Mouse (Mus musculus) adrenal gland, postnatal 10 days (tissue): ENCODE measurements around the gene Anpep. TPM values are rescaled to one million over a fixed set of nuclear protein-coding genes. Genes with fewer than 3 reads are reported as not detected.

ENCODE experiments used
- DNase-seq: peaks from one replicate; pipeline ENCODE4 v3.0.0; 2021; ENCODE audit warnings: mixed read lengths
- total RNA-seq, 2 experiments: library from RNA; stranded (reverse); gene quantifications; 2 replicates each; pipeline ENCODE4 v1.2.3; 2021

The Anpep gene
- total RNA-seq, 2 experiments from 2014 or later, result 33.0 to 41.3 TPM

- peak; percentile 39 for DNase-seq
Measured at GRCm38 (mm10) chr7:79867861-79868260, 7.0 kb upstream of the Anpep start.

GRCm38 (mm10) chr7:79866294-79867000 is 5.6 kb upstream of the Anpep start:
- no peak for DNase-seq

GRCm38 (mm10) chr7:79861794-79862193 is 935 bp upstream of the Anpep start:
- DNase-seq, result no peak

DNA sequence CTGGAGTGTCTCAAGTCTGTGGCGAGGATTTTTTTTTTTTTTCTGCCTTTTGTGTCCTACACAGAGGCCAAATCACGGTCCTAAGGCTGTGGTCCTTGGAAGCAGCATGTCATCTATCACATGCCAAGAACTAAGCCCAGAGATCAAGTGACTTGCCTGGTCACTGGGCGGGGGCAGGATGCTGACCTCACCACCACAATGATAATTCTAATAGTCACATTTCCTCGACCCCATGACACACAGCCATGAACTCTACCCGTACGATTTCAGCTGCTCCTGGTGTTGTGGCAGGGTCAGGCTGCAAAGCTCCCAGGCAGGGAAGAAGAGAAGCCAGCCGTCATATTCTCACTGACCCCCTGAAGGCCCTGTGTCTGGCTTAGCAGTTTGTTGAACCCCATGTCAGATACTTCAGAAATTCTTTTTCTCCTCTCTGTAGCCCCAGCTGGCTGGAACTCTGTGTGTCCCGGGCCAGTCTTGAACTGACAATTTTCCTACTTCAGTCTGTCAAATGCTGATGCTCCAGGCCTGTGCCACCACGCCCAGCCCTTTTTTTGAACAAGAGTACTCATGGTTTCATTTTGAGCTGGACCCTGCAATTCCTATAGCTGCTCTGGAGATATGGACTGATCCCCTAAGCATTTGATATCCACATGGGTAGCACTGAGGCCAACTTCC is 1.8 kb downstream of the Anpep start:
- no peak for DNase-seq

- DNase-seq, result no peak
Measured at GRCm38 (mm10) chr7:79858202-79858934, 2.5 kb downstream of the Anpep start.

- DNase-seq, result no peak
Measured at GRCm38 (mm10) chr7:79856305-79856704, 4.6 kb downstream of the Anpep start.

GRCm38 (mm10) chr7:79847456-79848451 is 13.1 kb downstream of the Anpep start:
- peak; percentile 47 for DNase-seq

DNA sequence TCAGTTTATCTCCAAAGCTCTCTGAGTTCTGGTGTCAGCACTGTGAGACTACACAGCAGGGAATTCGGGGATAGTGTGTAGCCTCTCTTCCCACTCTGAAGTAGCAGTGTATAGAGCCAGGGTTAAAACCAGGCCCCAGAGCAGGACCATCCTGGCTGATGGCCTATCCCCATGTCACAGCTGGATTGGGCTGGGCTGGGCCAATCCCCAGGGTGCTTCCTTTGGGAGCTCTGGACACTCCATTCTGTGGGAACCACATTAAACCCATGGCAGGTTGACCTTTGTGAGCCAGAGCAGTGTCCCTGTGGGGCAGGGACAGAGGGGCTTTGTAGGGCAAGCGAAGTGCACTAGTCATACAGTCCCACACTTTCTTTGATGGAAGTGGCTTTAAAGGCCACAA is 14.5 kb downstream of the Anpep start:
- DNase-seq, result no peak

GRCm38 (mm10) chr7:79844090-79844802 is 16.6 kb downstream of the Anpep start:
- DNase-seq, result no peak

DNA sequence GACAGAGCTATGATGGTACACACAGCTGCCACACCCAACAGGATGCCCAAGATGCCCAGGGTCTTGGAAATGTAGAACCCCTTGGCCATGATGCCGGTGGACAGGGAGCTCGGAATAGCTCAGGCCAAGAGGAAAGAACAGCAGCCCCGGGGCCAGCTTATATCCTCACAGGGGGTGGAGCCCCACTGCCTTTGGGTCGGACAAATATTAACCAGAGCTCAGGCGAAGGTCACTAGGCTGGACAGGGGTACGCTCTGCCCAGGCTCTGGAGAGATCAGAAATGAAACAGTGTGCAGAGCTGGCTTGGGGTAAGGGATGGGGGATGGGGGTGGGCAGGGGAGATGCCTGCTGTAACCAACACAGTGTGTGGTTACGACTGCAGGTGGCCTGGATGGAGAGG is 18.7 kb downstream of the Anpep start:
- no peak for DNase-seq

DNA sequence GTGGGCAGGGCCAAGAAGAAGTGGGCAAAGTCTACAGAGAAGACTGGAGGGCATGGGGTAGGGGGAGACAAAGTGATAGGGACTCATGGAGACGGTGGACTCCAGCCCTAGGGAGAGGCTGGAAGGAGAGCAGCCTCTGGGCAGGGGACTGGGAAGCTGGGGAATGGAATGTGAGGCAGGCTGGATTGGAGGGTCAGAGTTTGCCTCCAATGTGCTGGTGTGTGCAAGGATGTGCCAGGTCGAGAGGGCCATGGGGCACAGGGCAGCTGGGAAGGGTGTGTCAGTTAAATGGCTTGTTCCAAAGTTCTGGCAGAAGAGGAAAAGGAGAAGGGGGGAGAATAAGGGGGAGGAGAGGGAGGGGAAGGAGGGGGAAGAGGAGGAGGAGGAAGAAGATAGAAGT is 23.6 kb downstream of the Anpep start:
- no peak for DNase-seq

- DNase-seq, result no peak
Measured at GRCm38 (mm10) chr7:79835196-79835595, 25.7 kb downstream of the Anpep start.

- no peak for DNase-seq
Measured at GRCm38 (mm10) chr7:79832980-79833379, 27.9 kb downstream of the Anpep start.

DNA sequence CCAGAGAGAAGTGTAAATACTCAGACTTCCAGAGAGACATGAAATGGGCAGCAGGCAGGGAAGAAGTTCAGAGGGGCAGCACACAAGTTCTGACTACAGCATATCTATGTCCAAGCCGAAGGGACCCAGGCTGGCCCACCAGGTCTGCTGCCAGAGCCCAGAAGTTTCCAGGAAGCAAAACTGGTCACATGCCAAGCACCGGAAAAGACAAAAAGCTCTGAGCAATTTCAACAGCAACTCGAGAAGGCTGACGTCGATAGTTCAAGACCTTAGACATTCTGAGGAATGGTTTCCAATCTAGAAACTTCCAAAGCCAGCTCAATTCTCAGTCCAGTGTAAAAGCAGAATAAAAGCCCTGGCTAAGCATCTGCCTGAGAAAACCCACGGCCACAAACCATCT is 29.3 kb downstream of the Anpep start:
- DNase-seq, result no peak

GRCm38 (mm10) chr7:79831145-79831544 is 29.7 kb downstream of the Anpep start:
- no peak for DNase-seq

- DNase-seq, result peak; percentile 45
Measured at GRCm38 (mm10) chr7:79828341-79828740, 32.5 kb downstream of the Anpep start.

DNA sequence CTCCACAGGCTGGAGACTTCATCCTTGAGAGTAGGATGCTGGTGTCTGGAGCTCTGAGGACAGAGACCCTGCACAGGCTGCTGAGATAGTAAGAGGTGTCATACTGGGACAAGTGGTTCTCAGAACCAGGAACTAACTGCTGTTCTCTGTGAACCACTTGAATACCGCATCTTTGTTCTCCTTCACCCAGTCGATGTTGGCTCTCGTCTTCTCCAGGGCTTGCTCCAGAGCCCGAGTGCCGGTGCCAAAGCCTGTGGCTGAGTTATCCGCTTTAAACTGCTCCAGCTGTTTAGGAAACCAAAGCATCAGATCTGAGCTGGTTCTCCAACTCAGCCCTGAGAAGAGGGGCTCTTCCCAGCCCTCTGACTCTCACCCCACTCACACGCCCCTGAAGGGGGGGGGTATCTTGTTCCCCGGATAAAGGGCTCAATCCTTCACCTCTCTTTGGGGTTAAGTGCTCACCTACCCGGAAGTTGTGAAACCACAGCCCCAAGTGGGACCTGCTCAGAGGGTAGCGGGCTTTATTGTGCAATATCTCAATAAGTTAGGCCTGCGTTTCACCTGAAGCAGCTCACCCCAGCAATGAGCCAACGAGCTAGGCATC is 38.7 kb downstream of the Anpep start:
- no peak for DNase-seq

GRCm38 (mm10) chr7:79819996-79820395 is 40.9 kb downstream of the Anpep start:
- no peak for DNase-seq

- DNase-seq, result no peak
Measured at GRCm38 (mm10) chr7:79819515-79819914, 41.3 kb downstream of the Anpep start.

GRCm38 (mm10) chr7:79818321-79818720 is 42.5 kb downstream of the Anpep start:
- DNase-seq, result no peak

DNA sequence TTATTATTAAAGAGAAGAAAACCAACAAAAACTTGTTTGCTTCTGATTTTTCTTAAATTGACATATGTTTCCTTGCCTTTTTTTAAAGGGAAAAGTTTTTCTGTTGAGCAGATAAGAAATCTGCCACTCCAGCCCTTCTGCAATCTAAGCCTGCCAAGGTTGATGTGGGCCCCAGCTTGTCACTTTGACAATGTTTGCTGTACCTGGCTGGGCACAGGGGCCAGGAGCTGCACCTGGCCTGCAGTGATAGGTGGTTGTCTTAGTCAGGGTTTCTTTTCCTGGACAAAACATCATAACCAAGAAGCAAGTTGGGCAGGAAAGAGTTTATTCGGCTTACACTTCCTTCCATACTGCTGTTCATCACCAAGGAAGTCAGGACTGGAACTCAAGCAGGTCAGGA is 47.5 kb downstream of the Anpep start:
- DNase-seq, result no peak
